Mouse (Mus musculus) spleen, embryonic (tissue): ENCODE measurements at regions not wholly inside any gene's neighbourhood (a gene's known extent, or its start where the extent isn't known, plus 50 kb on each side); places are given as distances from the start of the nearest gene placed in this dataset.

Experiments
- CTCF ChIA-PET: fragments of 350-600 bp; sonication (Branson Sonifier 250); formaldehyde crosslinking; loops from one replicate; lab custom pipeline; 2022; lab: Charles Lee

DNA sequence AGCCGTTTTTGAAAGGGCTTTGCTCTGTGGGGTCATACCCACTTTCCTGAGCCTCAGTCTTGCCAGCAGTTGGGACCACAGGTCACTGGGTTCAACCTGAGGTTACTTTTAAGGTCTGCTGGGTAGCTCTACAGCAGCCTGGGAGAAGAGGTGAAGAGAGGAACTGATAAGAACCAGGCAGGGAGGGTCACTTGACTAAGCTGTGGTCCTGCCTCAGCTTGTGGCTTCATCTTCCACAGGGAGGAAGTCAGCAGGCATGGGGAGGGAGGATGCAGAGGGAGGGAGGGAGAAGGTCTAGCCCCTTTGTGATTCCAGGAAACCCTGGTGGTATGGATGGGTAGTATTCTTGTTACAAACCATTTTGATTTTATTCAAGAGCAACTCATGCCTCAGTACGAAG, 59.9 kb upstream of the Lrpap1 start:
- CTCF ChIA-PET: interaction anchor here (0.6 kb wide), 1 partner anchor 77 kb away, joined by 3 read pairs; no protein-coding TSS in a partner anchor

DNA sequence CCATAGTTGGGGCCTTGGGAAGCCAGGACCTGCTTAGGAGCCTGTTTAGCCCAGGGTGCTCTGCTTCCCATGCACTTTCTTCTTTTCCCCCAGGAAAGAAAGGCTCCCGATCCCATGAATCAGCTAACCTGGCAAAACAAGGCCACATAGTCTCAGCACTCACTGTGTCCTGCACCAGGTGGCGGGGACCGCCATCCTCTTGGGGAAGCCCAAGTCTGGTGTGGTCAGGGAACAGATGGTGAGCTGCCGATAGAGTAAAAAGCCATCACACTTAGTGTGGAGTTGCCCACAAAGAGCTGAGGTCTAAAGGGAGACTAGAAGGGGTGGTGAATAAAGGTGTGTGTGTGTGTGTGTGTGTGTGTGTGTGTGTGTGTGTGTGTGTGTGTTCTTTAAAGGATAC, 57.0 kb upstream of the Lrpap1 start:
- CTCF ChIA-PET: no interaction called here

DNA sequence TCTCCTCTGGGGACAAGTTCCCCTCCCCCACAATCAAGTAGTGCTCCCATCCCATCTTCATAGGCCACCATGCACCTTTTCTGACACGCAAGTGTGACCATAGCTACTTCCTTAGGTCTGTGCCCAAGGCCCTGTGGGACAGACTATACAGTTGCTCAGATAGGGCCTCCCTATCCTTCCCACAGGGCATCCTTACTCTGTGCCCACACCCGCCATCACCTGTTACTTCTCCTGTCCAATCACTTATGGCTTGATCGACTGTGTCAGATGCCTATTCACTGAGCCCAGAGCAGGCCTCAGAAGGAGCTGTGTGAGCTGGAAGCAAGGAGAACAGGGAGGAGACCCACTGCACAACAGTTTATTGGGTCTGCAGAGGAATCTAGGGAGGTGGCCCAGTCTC, 56.6 kb upstream of the Lrpap1 start:
- CTCF ChIA-PET: no interaction called here

DNA sequence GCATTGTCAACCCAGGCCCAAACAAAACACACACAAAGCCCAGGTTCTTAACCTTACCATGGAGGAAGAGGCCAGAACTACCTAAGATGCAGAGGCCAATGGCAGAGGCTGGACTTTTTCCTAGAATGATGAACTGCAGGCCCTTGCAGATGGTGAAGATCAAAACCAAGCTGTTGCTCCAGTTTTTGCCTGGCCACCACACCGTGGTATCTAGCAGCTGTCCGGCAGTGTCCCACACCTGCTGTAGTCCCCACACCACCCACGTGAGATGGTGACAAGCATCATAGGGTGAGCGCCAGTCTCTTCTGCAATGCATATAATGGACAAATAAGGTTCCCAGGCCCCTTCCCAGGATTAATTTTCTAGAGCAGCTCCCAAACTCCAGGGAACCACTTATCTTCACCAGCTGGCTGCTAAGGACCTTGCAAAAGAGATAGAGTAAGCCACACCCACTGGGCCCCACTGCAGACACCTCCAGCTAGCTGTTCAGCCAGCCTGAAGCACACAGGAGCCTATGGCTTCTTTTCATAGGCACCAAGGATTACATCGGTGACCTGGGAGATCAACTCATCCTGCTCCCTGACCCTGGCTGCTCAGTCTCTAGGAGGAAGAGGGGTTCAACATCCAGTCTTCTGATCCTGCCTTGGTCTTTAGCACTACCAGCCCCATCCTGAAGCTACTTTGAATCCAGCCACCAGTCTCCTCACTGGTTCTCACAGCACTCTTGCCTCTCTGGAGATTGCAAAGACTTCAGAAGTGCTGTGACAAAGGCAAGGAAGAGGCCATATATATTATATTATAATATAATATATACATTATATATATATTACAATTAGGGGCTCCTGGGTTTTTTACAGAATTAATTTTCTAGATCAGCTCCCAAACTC, 55.6 kb upstream of the Lrpap1 start:
- CTCF ChIA-PET: no interaction called here

DNA sequence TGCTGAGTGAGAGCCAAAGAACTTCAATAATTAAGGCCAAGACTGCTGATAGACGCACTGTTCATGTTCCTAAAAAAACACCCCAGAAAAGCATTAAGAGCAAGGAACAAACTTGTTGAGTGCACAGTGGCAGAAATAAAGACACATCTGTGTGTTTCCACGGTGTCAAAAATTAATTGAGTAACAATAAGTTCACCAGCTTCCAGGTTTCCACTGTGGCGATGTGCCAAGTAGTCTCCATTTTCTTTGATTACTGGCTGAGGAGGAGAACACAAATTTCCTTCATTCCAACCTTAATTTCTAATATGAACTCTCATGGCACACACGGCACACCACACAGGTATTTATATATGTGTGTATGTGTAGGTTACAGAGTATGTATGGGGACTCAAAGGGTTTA, 54.3 kb upstream of the Lrpap1 start:
- CTCF ChIA-PET: no interaction called here

DNA sequence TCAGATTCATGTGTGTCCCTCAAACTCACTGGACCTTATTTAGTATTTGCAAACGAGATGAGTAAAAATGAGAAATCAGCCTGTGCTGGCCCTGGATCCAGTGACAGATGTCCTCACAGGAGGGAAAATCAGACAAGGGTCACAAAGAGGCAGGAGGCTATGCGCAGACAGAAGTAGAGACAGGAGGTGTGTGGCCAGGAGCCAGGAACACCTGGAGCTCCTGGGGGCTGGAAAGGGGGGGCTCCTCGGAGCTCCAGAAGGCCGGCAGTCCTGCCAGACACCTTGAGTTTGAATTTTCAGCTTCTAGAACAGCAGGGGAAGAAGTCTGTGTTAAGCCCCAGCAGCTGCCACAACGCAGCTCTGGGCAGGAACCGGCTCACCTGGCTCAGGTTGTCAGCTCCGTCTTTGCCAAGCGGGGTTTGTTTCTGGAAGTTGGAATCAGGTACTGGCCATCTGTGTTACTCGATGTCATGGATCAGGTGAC, 53.7 kb upstream of the Lrpap1 start:
- CTCF ChIA-PET: no interaction called here

DNA sequence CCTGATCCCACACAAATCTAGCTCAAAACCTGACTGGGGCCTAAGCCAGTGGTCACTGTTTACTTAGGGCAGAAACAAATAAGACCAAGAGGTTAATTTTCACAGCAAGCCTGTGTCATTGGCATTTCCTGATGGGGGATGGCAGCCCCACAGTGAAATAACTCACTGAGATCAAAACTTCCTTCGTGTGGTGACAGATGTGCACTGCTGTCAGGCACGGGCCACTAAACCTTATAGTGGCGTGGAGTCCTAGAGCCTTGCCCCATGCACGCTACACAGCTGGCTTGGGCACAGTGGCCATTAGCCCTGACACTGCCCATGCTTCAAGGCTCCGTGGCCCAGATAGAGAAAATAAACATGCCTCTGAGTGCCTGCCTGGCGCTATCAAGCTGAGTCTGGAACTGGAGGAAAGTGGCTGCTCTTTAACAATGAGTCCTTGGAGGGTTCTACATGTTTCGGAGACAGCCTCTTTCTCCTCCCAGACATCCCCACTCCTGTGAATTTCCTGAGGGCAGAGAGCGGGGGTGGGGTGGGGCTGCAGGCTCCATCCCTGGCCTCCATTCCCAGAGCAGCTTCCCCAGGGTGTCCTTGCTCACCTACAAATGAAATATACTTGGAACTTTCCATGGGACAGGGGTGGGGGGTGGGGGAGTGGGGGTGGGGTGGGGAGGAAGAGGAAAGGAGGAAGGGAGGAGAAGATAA, 52.9 kb upstream of the Lrpap1 start:
- CTCF ChIA-PET: no interaction called here

DNA sequence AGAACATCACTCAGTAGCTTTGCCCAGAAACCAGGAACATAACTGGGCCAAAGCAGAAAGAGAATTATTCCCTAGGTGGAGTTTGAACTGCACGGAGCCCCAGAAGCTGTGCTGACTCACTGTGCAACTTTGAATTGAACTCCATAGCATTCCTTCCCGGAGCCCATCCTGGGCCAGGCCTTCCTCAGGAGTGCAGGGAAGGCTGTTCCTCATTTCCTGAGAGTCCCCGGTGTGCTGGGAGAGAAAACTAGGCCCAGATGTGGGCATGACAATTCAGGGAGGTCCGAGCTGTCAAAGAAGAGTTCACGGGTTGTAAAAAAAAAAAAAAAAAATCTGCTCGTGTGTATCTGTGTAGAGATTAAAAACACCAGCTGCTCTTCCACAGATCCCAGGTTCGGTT, 50.8 kb upstream of the Lrpap1 start:
- CTCF ChIA-PET: no interaction called here

DNA sequence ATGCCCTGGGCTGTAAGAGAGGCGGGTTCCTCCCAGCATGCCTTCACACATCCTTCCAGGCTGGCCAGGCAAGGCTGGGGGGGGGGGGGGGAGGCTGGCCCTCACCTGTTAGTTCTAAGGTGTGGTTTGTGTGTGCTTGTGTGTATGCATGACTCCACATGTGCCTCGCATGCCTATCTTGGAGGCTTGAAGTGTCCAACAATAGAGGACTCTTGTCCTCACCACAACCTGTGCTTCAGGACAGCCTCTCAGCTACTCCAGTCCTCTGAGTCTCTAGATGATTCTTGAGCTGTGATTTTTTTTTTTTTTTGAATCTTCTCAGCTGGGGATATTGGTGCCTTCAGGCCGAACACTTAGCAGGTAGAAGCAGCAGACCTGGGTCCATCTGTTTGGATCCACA, 50.2 kb upstream of the Lrpap1 start:
- CTCF ChIA-PET: no interaction called here
